Mouse (Mus musculus) heart, embryonic 10.5 days (tissue): ENCODE data around the gene Sdr9c7. TPM values are rescaled to one million over a fixed set of nuclear protein-coding genes. Genes with fewer than 3 reads are reported as not detected.
"Not testable (repeated sequence)": the region's sequence is repeated elsewhere in the genome, so short reads cannot be mapped to it uniquely, and the experiment has no call there.

Experiments used
- DNase-seq: peaks from one replicate; pipeline ENCODE4 v3.0.0-alpha.2; 2017; ENCODE audit warnings: low spot score
- H3K27ac ChIP-seq: fragments of 300-500 bp; sonication (generic); 2 replicates; pipeline ENCODE4 v1.5.1; 2016; ENCODE audit warnings: mild to moderate bottlenecking
- H3K27me3 ChIP-seq: fragments of 300-500 bp; sonication (generic); 2 replicates; pipeline ENCODE4 v1.6.1; 2016; ENCODE audit warnings: mild to moderate bottlenecking; ENCODE audit not compliant: poor library complexity, insufficient read depth, severe bottlenecking
- H3K36me3 ChIP-seq: fragments of 300-500 bp; sonication (generic); 2 replicates; pipeline ENCODE4 v1.6.1; 2016; ENCODE audit warnings: mild to moderate bottlenecking, moderate library complexity
- H3K4me1 ChIP-seq: fragments of 300-500 bp; sonication (generic); 2 replicates; pipeline ENCODE4 v1.6.1; 2016; ENCODE audit warnings: mild to moderate bottlenecking
- H3K4me3 ChIP-seq: fragments of 300-500 bp; sonication (generic); 2 replicates; pipeline ENCODE4 v1.5.1; 2016; ENCODE audit warnings: mild to moderate bottlenecking, moderate library complexity
- H3K9me3 ChIP-seq: fragments of 300-500 bp; sonication (generic); 2 replicates; pipeline ENCODE4 v1.6.1; 2016; ENCODE audit warnings: mild to moderate bottlenecking, moderate library complexity
- WGBS: fragments of 180-500 bp; shearing (Covaris S2); methylation state at CpG from one replicate; pipeline ENCODE4 v1.1.7; 2016; 5-methylcytosine and 5-hydroxymethylcytosine counted together
- polyA plus RNA-seq: library from polyadenylated mRNA; unstranded; fragments of >200 nt; fragmentation: Nextera tagmentation; extraction: Ambion mirVana; gene quantifications from 2 replicates; pipeline ENCODE4 v1.2.1, GENCODE M21; 2016

Sdr9c7 gene
- polyA plus RNA-seq, 1 experiment from 2014 or later = not detected

GRCm38 (mm10) chr10:127891481-127891880 is 6.8 kb upstream of the Sdr9c7 start:
- H3K27ac ChIP-seq = no peak overlapping the region
- H3K27me3 ChIP-seq = no peaks in the 10 kb centered on the region
- 72% methylated on average over 1 of the region's 1 CpGs for WGBS
- H3K9me3 ChIP-seq = no peaks in the 10 kb centered on the region
- no peak overlapping the region for H3K4me3 ChIP-seq
- no peak for DNase-seq
- peaks cover 12% of the 10 kb centered on the region; the same call in 1 of the 2 replicates for H3K4me1 ChIP-seq
- no peaks in the 10 kb centered on the region for H3K36me3 ChIP-seq

DNA sequence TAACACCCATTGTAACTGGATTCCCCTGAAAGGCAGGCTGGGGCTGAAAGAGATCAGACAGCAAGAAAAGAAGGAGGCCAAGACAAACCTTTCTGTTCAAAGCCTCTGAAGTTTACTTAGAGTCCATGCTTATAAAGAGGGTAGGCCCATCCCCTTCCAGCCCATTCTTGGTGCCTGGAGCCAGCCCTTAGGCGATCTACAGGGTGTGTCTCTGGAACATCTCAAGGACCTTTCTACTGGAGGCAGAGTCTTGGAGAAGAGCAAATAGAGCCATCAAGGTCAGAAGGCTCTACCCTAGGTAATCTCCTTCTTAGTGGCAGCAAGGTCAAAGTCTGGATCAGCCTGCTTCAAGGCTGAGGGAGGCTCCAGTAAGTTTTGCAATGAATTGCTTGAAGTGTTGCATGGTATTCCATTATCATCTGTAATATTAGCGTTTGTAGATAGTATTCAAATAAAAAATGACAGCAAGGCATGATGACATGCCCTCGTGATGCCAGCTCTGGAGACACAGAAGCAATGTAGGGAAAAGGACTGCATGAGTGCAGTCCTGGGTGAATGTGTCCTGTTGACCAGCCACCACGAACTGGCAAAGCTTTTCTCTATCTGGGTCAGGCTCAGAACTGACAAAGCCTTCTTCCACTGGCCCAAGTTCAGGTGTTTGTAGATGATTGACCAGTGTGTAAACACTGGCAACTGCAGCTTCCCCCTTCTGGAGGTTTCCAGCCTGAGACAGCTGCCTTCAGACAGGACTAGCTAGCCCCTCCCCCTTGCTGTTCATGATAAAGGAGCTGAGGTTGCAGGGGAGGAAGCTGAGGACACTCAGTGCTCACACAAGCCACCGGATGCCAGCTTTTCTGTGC is 4.9 kb upstream of the Sdr9c7 start:
- H3K27ac ChIP-seq, H3K36me3 ChIP-seq, H3K27me3 ChIP-seq, H3K4me3 ChIP-seq, DNase-seq, H3K9me3 ChIP-seq: not testable (repeated sequence)
- peaks cover 12% of the 10 kb centered on the region; the same call in 1 of the 2 replicates for H3K4me1 ChIP-seq
- 48% methylated on average over 5 of the region's 5 CpGs for WGBS

DNA sequence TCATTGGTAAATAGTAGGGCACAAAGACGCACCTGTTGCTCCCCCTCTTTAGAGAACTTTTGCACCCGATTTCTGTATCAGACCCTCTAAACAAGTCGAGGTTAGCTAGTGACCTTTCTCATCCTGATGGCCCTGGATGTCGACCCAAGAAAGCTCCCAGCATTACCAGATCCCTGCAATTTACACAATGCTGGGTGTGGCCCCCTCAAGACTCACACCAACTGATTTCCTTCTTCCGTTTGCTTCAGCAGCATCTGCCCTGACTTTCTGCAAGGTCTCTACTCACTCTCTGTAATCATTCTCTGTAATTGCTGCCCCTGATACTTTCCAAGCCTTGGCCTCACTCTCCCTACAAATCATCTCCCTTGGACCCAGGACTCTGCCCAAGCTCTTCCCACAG is 1.6 kb upstream of the Sdr9c7 start:
- no peaks in the 10 kb centered on the region for H3K9me3 ChIP-seq
- no peaks in the 10 kb centered on the region for H3K36me3 ChIP-seq
- DNase-seq = no peak
- H3K4me1 ChIP-seq = peaks cover 5% of the 10 kb centered on the region; the same call in 1 of the 2 replicates
- no peak overlapping the region for H3K4me3 ChIP-seq
- no peaks in the 10 kb centered on the region for H3K27me3 ChIP-seq
- H3K27ac ChIP-seq = no peak overlapping the region
- WGBS = 60% methylated on average over 5 of the region's 5 CpGs

- no peaks in the 10 kb centered on the region for H3K9me3 ChIP-seq
- H3K4me3 ChIP-seq = no peak overlapping the region
- no peak overlapping the region for H3K27ac ChIP-seq
- no peaks in the 10 kb centered on the region for H3K36me3 ChIP-seq
- H3K27me3 ChIP-seq = no peaks in the 10 kb centered on the region
- 86% methylated on average over 3 of the region's 3 CpGs for WGBS
- H3K4me1 ChIP-seq = peaks cover 5% of the 10 kb centered on the region; the same call in 1 of the 2 replicates
- no peak for DNase-seq
These were observed 812 bp upstream of the Sdr9c7 start for GRCm38 (mm10) chr10:127897506-127897905.

GRCm38 (mm10) chr10:127899783-127900182 is 1.5 kb downstream of the Sdr9c7 start:
- no peak for DNase-seq
- H3K9me3 ChIP-seq = no peaks in the 10 kb centered on the region
- 66% methylated on average over 5 of the region's 5 CpGs for WGBS
- peaks cover 1% of the 10 kb centered on the region; the same call in 1 of the 2 replicates for H3K4me1 ChIP-seq
- no peak overlapping the region for H3K27ac ChIP-seq
- no peaks in the 10 kb centered on the region for H3K36me3 ChIP-seq
- H3K4me3 ChIP-seq = no peak overlapping the region
- H3K27me3 ChIP-seq = no peaks in the 10 kb centered on the region

DNA sequence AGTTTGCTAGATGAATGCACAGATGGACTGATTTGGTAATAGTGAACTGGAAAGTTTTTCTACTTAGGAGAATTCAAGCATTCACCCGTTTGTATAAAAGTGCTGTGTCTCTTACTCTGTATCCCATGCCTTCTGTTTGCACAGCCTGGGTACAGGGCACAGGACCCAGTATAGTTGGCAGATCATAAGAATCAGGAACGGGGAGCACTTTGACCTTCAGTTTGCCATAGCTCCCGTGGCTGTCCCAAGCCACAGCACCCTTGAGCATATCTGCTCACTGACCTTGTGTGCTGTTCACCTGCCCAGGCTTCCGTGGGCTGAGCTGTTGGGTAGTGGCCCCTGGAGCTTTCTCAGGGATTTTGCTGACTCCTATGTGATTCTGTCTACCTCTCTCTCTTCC is 3.4 kb downstream of the Sdr9c7 start:
- Histone ChIP-seq H3K4me1 (peaks cover 6% of the 10 kb centered on the region; the same call in 1 of the 2 replicates), H3K4me3 (no peak overlapping the region), H3K9me3 (no peaks in the 10 kb centered on the region), H3K27me3 (no peaks in the 10 kb centered on the region), H3K27ac (no peak overlapping the region), H3K36me3 (no peaks in the 10 kb centered on the region)
- 74% methylated on average over 4 of the region's 4 CpGs for WGBS
- DNase-seq = no peak

- no peak overlapping the region for H3K27ac ChIP-seq
- peaks cover 6% of the 10 kb centered on the region; the same call in 1 of the 2 replicates for H3K4me1 ChIP-seq
- no peaks in the 10 kb centered on the region for H3K27me3 ChIP-seq
- 38% methylated on average over 1 of the region's 1 CpGs for WGBS
- no peak for DNase-seq
- H3K9me3 ChIP-seq = no peaks in the 10 kb centered on the region
- no peaks in the 10 kb centered on the region for H3K36me3 ChIP-seq
- no peak overlapping the region for H3K4me3 ChIP-seq
These were observed 4.8 kb downstream of the Sdr9c7 start for GRCm38 (mm10) chr10:127903116-127903515.

DNA sequence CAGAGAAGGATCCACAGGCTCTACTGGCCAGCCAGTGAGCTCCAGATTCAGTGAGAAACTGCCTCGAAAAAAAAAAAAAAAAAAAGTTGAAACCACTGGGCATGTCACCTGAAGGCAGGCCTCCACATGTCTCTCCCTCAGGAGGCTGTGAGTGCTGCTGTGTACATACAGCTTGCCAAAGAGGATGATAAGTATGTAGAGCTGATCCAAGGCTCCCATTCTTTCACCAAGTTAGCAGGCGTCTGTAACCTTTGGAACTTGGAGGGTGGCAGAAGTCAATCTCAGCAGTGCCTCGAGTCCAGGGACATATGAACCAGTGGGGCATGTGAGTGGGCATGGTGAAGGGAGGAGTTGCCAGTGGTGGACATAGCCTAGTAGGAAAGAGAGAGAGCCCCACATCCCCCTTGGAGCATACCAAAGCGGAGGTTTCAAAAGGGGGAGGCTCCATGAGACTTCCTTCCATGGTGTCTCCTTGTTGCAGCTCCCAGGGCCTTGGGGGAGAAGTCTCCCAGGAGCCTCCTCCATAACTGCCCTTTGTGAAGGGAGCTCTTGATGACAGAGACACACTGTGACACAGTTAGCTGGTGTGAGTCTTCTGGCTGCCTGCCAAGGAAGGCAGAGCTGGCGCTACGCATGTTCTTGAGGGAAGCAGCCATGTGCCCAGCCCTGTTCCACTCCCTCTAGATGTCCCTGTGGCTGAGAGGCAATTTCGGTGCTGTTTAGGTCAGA is 6.6 kb downstream of the Sdr9c7 start:
- no peak overlapping the region for H3K27ac ChIP-seq
- H3K27me3 ChIP-seq = no peaks in the 10 kb centered on the region
- DNase-seq = no peak
- H3K4me3 ChIP-seq = no peak overlapping the region
- H3K4me1 ChIP-seq = peaks cover 6% of the 10 kb centered on the region; the same call in 1 of the 2 replicates
- 68% methylated on average over 7 of the region's 7 CpGs for WGBS
- H3K36me3 ChIP-seq = no peaks in the 10 kb centered on the region
- no peaks in the 10 kb centered on the region for H3K9me3 ChIP-seq

GRCm38 (mm10) chr10:127906138-127906537 is 7.8 kb downstream of the Sdr9c7 start:
- no peak overlapping the region for H3K4me3 ChIP-seq
- H3K36me3 ChIP-seq = no peaks in the 10 kb centered on the region
- no peak overlapping the region for H3K27ac ChIP-seq
- no peak for DNase-seq
- peaks cover 6% of the 10 kb centered on the region; the same call in 1 of the 2 replicates for H3K4me1 ChIP-seq
- 81% methylated on average over 2 of the region's 2 CpGs for WGBS
- no peaks in the 10 kb centered on the region for H3K9me3 ChIP-seq
- no peaks in the 10 kb centered on the region for H3K27me3 ChIP-seq

GRCm38 (mm10) chr10:127907386-127907951 is 9.2 kb downstream of the Sdr9c7 start:
- no peaks in the 10 kb centered on the region for H3K27me3 ChIP-seq
- DNase-seq = no peak
- H3K4me1 ChIP-seq = peaks cover 6% of the 10 kb centered on the region; the same call in 1 of the 2 replicates
- H3K27ac ChIP-seq = no peak overlapping the region
- no peaks in the 10 kb centered on the region for H3K36me3 ChIP-seq
- H3K4me3 ChIP-seq = no peak overlapping the region
- H3K9me3 ChIP-seq = no peaks in the 10 kb centered on the region

DNA sequence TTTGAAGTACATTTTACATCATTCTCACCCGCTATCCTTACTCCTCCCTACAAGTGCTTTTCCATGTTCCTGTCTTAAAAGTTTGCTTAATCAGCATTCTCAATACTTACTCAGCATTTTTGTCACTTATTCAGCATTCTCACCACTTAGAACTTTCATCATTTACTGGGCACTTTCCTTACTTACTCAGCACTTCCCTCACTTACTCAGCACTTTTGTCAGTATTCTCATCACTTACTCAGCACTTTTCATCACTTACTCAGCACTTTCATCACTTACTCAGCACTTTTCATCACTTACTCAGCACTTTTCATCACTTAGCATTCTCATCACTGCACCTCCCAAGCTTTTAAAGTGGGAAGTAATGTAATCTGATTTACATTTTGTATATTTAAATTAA is 17.3 kb downstream of the Sdr9c7 start:
- no peaks in the 10 kb centered on the region for H3K4me1 ChIP-seq
- H3K9me3 ChIP-seq = no peaks in the 10 kb centered on the region
- no peaks in the 10 kb centered on the region for H3K27me3 ChIP-seq
- no peaks in the 10 kb centered on the region for H3K36me3 ChIP-seq
- 75% methylated on average over 1 of the region's 1 CpGs for WGBS
- no peak for DNase-seq
- H3K27ac ChIP-seq = no peak overlapping the region
- no peak overlapping the region for H3K4me3 ChIP-seq

GRCm38 (mm10) chr10:127917183-127917582 is 18.9 kb downstream of the Sdr9c7 start:
- H3K27me3 ChIP-seq, H3K4me3 ChIP-seq, H3K4me1 ChIP-seq, H3K36me3 ChIP-seq, H3K27ac ChIP-seq, DNase-seq, H3K9me3 ChIP-seq: not testable (repeated sequence)
- 78% methylated on average over 3 of the region's 3 CpGs for WGBS

GRCm38 (mm10) chr10:127917651-127918050 is 19.3 kb downstream of the Sdr9c7 start:
- Histone ChIP-seq H3K4me1 (no peaks in the 10 kb centered on the region), H3K9me3 (no peaks in the 10 kb centered on the region), H3K36me3 (no peaks in the 10 kb centered on the region), H3K27ac (no peak overlapping the region), H3K4me3 (no peak overlapping the region), H3K27me3 (no peaks in the 10 kb centered on the region)
- DNase-seq = peak; percentile 72
- 90% methylated on average over 5 of the region's 5 CpGs for WGBS
